Mouse (Mus musculus) hindbrain, postnatal 0 days (tissue): ENCODE results near the gene Kat6b. TPM values are rescaled to one million over a fixed set of nuclear protein-coding genes. Genes with fewer than 3 reads are reported as not detected.

ENCODE experiments used
- ATAC-seq: fragments of 200-750 bp; cut with Nextera tagmentation; 2 replicates; pipeline ENCODE4 v1.8.0; 2017; ENCODE audit warnings: mild to moderate bottlenecking, moderate TSS enrichment, moderate library complexity
- DNase-seq: peaks from one replicate; pipeline ENCODE4 v3.0.0-alpha.2; 2015; ENCODE audit warnings: low spot score
- H3K27ac ChIP-seq: fragments of 300-500 bp; sonication (generic); 2 replicates; pipeline ENCODE4 v1.5.1; 2014; ENCODE audit warnings: mild to moderate bottlenecking
- H3K27me3 ChIP-seq: fragments of 300-500 bp; sonication (generic); 2 replicates; pipeline ENCODE4 v1.6.1; 2014; ENCODE audit warnings: low read length, mixed read lengths; ENCODE audit not compliant: insufficient read depth
- H3K36me3 ChIP-seq: fragments of 300-500 bp; sonication (generic); 2 replicates; pipeline ENCODE4 v1.6.1; 2014; ENCODE audit warnings: low read length, mixed read lengths; ENCODE audit not compliant: insufficient read depth
- H3K4me1 ChIP-seq: fragments of 300-500 bp; sonication (generic); 2 replicates; pipeline ENCODE4 v1.6.1; 2014; ENCODE audit warnings: antibody characterized with exemption, low read length, mixed read lengths; ENCODE audit not compliant: insufficient read depth
- H3K4me2 ChIP-seq: fragments of 300-500 bp; sonication (generic); 2 replicates; pipeline ENCODE4 v1.6.1; 2014; ENCODE audit warnings: low read depth, mild to moderate bottlenecking, low read length, moderate library complexity, mixed read lengths
- H3K4me3 ChIP-seq: fragments of 300-500 bp; sonication (generic); 2 replicates; pipeline ENCODE4 v1.5.1; 2014; ENCODE audit warnings: low read length
- H3K9ac ChIP-seq: fragments of 300-500 bp; sonication (generic); replicated peaks from 2 replicates; pipeline ENCODE4 v1.6.1; 2014; ENCODE audit warnings: mild to moderate bottlenecking, low read length, moderate library complexity, mixed read lengths
- H3K9me3 ChIP-seq: fragments of 300-500 bp; sonication (generic); 2 replicates; pipeline ENCODE4 v1.6.1; 2016; ENCODE audit warnings: low read length, mixed read lengths
- CTCF ChIP-seq: IDR thresholded peaks from 2 replicates; pipeline ENCODE4 v1.5.1; 2016; ENCODE audit warnings: antibody characterized with exemption, control low read depth, low read depth
- WGBS: fragments of 180-500 bp; shearing (Covaris S2); extraction: QIAGEN DNeasy Blood & Tissue Kit; methylation state at CpG from one replicate; pipeline ENCODE4 v1.1.7; 2014; 5-methylcytosine and 5-hydroxymethylcytosine counted together
- polyA plus RNA-seq: library from polyadenylated mRNA; unstranded; fragments of >200 nt; fragmentation: Nextera tagmentation; extraction: Ambion mirVana; gene quantifications from 2 replicates; pipeline ENCODE4 v1.2.1, GENCODE M21; 2015
- total RNA-seq: library from RNA; depleted of rRNA; stranded (reverse); fragments of >200 nt; gene quantifications from 2 replicates; pipeline ENCODE4 v1.2.3, GENCODE M21; 2014

Gene Kat6b
- total and polyA plus RNA-seq, 2 experiments from 2014 or later, result 15.2 to 33.0 TPM

DNA sequence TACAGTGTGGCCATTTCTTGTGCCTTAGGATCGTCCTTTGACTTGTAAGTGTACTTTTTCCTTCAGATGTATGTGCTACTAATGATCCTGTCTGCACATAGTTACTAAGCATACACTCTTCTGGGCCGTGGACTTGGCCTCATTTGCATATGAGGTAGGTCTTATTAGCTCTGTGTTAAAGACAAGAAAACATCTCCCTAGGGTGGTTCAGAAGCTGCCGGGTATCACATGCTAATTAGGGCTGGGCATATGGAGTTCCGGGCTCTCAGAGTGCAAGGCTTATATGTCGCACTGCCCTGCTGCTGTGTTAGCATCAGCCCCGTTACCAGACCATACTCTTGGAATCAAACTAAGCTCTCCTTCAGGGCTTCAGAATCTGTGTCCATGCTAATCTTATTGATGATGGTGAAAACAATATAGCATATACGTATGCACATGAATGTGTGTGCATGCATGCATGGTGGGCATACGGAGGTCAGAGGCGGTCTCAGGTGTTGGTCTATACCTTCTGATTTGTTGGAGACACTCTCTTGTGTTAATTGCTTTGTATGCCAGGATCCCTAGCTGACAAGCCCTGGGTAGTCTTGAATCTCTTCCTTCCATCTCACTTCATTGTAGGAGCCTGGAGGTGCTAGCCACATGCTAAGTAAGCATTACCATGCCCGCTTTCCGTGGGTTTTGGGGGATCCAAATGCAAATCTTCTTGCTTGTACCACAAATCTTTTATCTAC, 53.5 kb downstream of the Kat6b start:
- H3K9me3 ChIP-seq, result no peaks in the 10 kb centered on the region
- no peak for TF ChIP-seq CTCF
- no peak overlapping the region for H3K9ac ChIP-seq
- DNase-seq (peak; percentile 41), ATAC-seq (0 out of 2 replicates have a peak, but pooled peaks have one; percentile 24)
- 0 out of 2 replicates have a peak, but pooled peaks cover 3% of the 10 kb centered on the region for H3K4me1 ChIP-seq
- WGBS, result 49% methylated on average over 11 of the region's 11 CpGs
- H3K4me3 ChIP-seq, result no peak overlapping the region
- no peak overlapping the region for H3K4me2 ChIP-seq
- peak overlapping the region; percentile 54; the same call in 1 of the 2 replicates for H3K27ac ChIP-seq
- no peaks in the 10 kb centered on the region for H3K27me3 ChIP-seq
- no peaks in the 10 kb centered on the region for H3K36me3 ChIP-seq

DNA sequence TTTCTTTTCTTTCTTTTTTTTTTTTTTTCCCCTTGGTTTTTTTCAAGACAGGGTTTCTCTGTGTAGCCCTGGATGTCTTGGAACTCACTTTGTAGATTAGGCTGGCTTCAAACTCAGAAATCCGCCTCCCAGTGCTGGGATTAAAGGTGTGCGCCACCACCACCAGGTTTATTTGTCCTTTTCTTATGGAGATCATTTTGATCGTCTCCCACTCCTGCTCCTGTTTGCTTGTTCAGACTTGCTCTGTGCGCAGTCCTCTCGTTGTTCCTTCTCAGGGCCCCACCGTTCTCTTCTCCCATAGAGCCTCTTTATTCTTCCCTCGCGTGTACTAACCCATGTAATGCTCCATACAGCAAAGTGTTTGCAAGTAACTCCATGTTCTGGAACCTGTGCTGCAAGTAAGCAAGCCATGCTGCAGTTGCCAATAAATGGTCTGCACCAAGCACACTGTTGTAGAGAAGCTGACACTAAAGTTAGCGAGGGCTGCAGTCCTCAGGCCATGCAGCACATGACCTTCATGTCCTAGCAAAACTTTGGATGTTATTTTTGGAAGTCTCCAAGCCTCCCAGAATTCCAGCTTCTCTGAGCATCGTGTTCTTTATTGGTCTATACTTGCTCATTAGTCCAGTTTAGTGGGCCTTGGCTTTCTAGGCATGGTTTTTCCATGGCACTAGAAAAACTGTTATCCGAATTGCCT, 55.4 kb downstream of the Kat6b start:
- Histone ChIP-seq H3K4me1 (0 out of 2 replicates have a peak, but pooled peaks cover 3% of the 10 kb centered on the region), H3K36me3 (no peaks in the 10 kb centered on the region), H3K9me3 (no peaks in the 10 kb centered on the region), H3K4me2 (no peak overlapping the region), H3K27ac (no peak overlapping the region), H3K27me3 (no peaks in the 10 kb centered on the region), H3K9ac (no peak overlapping the region), H3K4me3 (no peak overlapping the region)
- ATAC-seq (no peak), DNase-seq (no peak)
- 87% methylated on average over 11 of the region's 11 CpGs for WGBS
- no peak for TF ChIP-seq CTCF

DNA sequence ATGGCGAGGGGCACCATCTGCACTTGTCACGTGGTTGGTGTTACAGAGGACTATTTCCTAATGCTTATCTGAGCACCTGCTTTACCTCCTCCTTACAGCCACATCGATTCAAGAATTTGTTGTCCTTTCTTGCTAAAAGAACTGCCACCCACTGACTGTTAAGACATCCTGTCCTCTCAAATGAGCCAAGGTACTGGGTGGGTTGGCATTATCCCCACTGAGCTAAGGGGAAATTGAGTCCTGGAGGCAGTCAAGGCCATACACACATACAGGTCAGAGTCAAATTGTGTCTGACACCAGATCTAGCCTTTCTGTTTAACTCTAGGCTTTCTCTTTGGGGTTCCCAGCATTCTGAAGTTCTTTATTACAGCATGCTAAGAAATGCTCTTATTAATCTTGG, 56.6 kb downstream of the Kat6b start:
- WGBS, result 68% methylated on average over 3 of the region's 3 CpGs
- DNase-seq (no peak), ATAC-seq (no peak)
- H3K36me3 ChIP-seq, result no peaks in the 10 kb centered on the region
- no peak overlapping the region for H3K4me2 ChIP-seq
- H3K27ac ChIP-seq, result no peak overlapping the region
- no peak overlapping the region for H3K4me3 ChIP-seq
- no peak for TF ChIP-seq CTCF
- H3K4me1 ChIP-seq, result 0 out of 2 replicates have a peak, but pooled peaks cover 3% of the 10 kb centered on the region
- no peaks in the 10 kb centered on the region for H3K9me3 ChIP-seq
- no peaks in the 10 kb centered on the region for H3K27me3 ChIP-seq
- no peak overlapping the region for H3K9ac ChIP-seq

DNA sequence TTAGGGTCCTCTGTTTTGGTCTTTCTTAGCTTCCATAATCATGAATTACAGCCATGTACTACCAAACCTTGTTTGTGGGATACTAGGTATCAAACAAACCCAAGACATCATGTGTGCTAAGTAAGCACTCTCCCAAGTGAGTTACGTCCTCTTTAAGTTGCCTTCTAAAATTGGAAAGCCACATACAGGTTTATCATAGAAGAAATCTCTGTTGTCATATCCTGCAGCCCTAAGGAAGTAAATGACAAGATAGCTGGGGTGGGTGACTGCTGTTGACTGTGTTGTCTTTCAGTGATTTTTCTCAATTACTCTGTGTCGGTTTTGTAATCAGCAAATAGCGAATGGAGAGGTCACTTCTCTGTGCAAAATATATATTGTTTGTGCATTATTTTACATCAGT, 58.5 kb downstream of the Kat6b start:
- Histone ChIP-seq H3K4me3 (no peak overlapping the region), H3K4me1 (no peaks in the 10 kb centered on the region), H3K4me2 (no peak overlapping the region), H3K27ac (no peak overlapping the region), H3K36me3 (no peaks in the 10 kb centered on the region), H3K9ac (no peak overlapping the region), H3K27me3 (no peaks in the 10 kb centered on the region), H3K9me3 (no peaks in the 10 kb centered on the region)
- 85% methylated on average over 3 of the region's 3 CpGs for WGBS
- DNase-seq (no peak), ATAC-seq (no peak)
- no peak for TF ChIP-seq CTCF

GRCm38 (mm10) chr14:21540361-21540760, 59.1 kb downstream of the Kat6b start:
- Histone ChIP-seq H3K4me1 (peaks cover 6% of the 10 kb centered on the region; the same call in 1 of the 2 replicates), H3K9ac (no peak overlapping the region), H3K27ac (no peak overlapping the region), H3K9me3 (no peaks in the 10 kb centered on the region), H3K4me2 (no peak overlapping the region), H3K27me3 (no peaks in the 10 kb centered on the region), H3K4me3 (no peak overlapping the region), H3K36me3 (no peaks in the 10 kb centered on the region)
- DNase-seq, result no peak
- no peak for TF ChIP-seq CTCF
- ATAC-seq, result no peak
- 53% methylated on average over 3 of the region's 3 CpGs for WGBS

DNA sequence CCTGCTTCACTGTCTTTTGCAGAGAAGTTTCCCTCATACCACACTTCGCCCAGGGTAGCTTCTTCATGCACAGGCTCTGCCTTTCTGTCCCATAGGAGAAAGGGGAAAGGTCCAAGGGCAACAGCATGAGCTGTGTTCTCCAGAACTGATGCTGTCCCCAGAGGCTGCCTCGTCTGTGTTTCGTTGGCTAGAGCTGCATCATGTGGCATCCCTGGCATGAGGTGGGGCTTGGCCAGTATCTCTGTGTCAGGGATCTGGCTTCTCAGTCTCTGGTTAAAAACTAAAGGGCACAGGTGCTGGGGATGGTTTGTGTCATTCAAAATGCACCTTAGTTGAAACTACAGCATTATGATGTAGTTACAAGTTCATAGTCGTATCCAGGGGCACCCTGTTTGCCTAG, 64.3 kb downstream of the Kat6b start:
- 44% methylated on average over 4 of the region's 4 CpGs for WGBS

GRCm38 (mm10) chr14:21546351-21546750, 65.1 kb downstream of the Kat6b start:
- no peak for ATAC-seq
- no peak for TF ChIP-seq CTCF
- Histone ChIP-seq H3K9ac (no peak overlapping the region), H3K4me2 (no peak overlapping the region), H3K27me3 (no peaks in the 10 kb centered on the region), H3K27ac (peak overlapping the region; percentile 73), H3K36me3 (no peaks in the 10 kb centered on the region), H3K4me1 (peaks cover 27% of the 10 kb centered on the region), H3K9me3 (no peaks in the 10 kb centered on the region), H3K4me3 (no peak overlapping the region)
- DNase-seq, result no peak
- WGBS, result 24% methylated on average over 3 of the region's 3 CpGs

More for the DNA sequence above, 64.3 kb downstream of the Kat6b start:
- DNase-seq (peak; percentile 35), ATAC-seq (0 out of 2 replicates have a peak, but pooled peaks have one; percentile 51)
- Histone ChIP-seq H3K4me1 (peaks cover 27% of the 10 kb centered on the region), H3K27me3 (no peaks in the 10 kb centered on the region), H3K4me2 (no peak overlapping the region), H3K4me3 (no peak overlapping the region), H3K36me3 (no peaks in the 10 kb centered on the region), H3K27ac (peak overlapping the region; percentile 73; the same call in 1 of the 2 replicates), H3K9ac (no peak overlapping the region), H3K9me3 (no peaks in the 10 kb centered on the region)
- no peak for TF ChIP-seq CTCF
